Mouse (Mus musculus) liver, adult 2 months (tissue): Measurements from ENCODE around the gene Gm20662.

Source experiments
- CTCF ChIP-seq: fragments of 200-500 bp; IDR thresholded peaks from 2 replicates; pipeline ENCODE4 v1.5.1; 2011; ENCODE audit warnings: low read depth, low read length, control low read depth
- POLR2A ChIP-seq: fragments of 200-500 bp; IDR thresholded peaks from 2 replicates; pipeline ENCODE4 v1.6.1; 2011; ENCODE audit warnings: low read length, control low read depth; ENCODE audit not compliant: insufficient read depth; ENCODE audit errors: extremely low read depth

- TF ChIP-seq POLR2A, result no peak
- no peak for TF ChIP-seq CTCF
These were observed 73.4 kb downstream of the Gm20662 start for GRCm38 (mm10) chr9:108069529-108069928.
